Mouse (Mus musculus): ENCODE results near the gene Coq10a. TPM values are rescaled to one million over a fixed set of nuclear protein-coding genes. Genes with fewer than 3 reads are reported as not detected.

Gene Coq10a
- total RNA-seq, 1 experiment from 2014 or later, result 23.6 TPM

DNA sequence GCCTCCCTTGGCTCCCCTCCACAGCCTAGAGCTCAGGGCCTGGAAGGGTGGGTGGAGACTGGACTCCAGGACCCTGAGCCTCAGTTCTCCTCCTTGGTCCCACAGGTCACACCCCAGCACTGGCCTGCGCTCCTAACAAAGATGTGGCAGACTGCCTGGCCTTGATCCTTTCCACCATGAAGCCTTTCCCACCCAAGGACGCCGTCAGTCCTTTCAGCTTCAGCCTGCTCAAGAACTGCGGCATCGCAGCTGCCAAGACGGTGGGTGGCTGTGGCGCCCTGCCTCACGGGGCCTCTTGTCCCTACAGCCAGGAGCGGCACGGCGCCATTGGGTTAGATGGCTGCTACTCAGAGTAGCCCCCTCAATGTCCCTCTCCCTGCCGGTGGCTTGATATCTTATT is 21.6 kb upstream of the Coq10a start:
- ATAC-seq (ENCODE audit: extremely low read depth, insufficient number of reproducible peaks, low FRiP score, poor library complexity, severe bottlenecking), result no peak

DNA sequence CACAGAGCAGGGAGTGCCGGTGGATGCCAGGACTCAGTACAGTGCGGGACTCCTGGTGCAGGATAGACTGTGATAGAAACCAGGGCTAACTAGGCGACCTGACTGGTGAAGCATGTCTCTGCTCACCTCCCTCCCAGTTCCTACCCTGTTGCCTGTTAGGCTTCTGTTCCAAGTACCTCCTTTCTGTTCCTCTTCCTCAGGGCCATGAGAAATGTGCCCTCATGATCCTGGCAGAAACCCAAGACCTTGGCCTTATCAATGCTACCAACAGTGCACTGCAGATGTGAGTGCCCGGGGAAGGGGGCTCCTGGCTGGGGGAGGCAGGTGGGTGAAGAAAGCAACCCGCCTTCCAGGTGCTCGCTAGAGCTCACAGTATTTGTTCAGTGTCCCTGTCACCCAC is 20.8 kb upstream of the Coq10a start:
- ATAC-seq (ENCODE audit: extremely low read depth, insufficient number of reproducible peaks, low FRiP score, poor library complexity, severe bottlenecking), result no peak

DNA sequence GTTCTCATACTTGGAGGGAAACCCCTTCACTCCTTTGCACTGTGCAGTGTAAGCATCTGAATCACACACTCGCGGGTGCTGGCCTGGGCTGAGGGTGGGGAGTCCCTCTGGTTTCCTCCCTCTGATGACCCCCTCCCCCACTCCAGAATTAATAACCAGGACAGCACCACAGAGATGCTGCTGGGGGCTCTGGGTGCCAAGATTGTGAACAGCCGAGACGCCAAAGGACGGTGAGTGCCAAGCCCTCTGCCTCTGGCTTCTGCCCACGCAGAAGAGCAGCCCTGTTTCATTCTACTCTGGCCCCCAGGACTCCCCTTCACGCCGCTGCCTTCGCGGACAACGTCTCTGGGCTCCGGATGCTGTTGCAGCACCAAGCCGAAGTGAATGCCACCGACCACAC is 20.1 kb upstream of the Coq10a start:
- no peak for ATAC-seq (ENCODE audit: extremely low read depth, insufficient number of reproducible peaks, low FRiP score, poor library complexity, severe bottlenecking)

DNA sequence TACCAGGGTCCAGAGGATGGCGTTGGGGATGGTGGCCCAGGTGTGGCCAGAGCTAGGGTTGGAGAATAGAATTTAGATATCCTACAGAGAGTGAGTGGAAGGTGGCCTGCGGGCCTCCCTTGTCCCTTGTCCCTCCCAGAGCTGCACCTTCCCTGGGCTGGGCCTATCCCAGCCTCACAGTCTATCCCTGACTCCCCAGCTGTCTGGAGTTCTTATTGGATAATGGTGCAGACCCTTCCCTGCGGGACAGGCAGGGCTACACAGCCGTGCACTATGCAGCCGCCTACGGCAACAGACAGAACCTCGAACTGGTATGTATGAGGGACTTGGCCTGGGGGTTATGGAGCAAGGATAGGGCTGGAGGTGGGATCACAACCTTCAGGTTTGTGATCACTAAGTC is 17.1 kb upstream of the Coq10a start:
- ATAC-seq (ENCODE audit: extremely low read depth, insufficient number of reproducible peaks, low FRiP score, poor library complexity, severe bottlenecking), result no peak

DNA sequence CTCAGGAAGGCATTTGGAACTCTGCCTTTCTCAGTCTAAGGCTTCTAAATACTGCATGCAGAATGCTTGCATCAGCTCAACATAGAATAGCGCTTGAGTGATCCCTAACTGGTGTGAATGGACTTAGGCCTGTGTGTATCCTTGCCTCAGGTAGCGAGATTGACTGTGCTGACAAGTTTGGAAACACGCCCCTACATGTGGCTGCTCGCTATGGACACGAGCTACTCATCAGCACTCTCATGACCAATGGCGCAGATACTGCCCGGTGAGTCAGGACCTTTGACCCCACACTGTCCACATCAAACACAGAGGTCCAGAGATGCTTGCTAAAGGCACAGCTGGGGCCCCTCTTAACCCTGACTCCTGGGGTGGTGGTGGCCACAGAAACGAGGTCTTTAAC is 13.7 kb upstream of the Coq10a start:
- no peak for ATAC-seq (ENCODE audit: extremely low read depth, insufficient number of reproducible peaks, low FRiP score, poor library complexity, severe bottlenecking)

DNA sequence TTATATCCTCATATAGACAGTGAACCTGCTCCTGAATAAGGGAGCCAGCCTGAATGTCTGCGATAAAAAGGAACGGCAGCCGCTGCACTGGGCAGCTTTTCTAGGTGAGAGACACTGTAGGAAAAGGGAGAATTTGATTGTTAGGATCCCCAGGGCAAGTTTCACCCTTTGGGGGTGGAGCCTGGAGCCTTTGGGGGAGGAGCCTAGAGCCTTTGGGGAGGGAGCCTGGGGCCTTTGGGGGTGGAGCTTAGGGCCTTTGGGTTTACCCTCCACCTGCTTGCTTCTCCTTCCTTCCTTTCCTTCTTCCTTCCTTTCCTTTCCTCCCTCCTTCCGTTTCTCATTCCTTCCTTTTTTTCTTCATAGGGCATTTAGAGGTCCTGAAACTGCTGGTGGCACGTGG is 11.8 kb upstream of the Coq10a start:
- ATAC-seq (ENCODE audit: extremely low read depth, insufficient number of reproducible peaks, low FRiP score, poor library complexity, severe bottlenecking), result no peak

DNA sequence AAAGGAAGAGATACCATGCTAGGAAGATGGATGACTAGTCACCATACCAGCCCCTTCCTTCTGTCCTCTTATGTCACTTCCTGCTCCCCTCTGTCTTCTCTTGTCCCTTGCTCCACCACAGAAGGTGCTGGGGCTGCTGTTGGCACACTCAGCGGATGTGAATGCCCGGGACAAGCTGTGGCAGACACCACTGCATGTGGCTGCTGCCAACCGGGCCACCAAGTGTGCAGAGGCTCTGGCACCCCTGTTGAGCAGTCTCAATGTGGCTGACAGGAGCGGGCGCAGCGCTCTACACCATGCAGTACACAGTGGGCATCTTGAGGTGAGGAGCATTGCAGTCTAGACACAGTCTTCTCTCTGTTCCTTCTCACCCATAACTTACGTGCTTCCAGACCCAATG is 10.5 kb upstream of the Coq10a start:
- ATAC-seq (ENCODE audit: extremely low read depth, insufficient number of reproducible peaks, low FRiP score, poor library complexity, severe bottlenecking), result no peak

DNA sequence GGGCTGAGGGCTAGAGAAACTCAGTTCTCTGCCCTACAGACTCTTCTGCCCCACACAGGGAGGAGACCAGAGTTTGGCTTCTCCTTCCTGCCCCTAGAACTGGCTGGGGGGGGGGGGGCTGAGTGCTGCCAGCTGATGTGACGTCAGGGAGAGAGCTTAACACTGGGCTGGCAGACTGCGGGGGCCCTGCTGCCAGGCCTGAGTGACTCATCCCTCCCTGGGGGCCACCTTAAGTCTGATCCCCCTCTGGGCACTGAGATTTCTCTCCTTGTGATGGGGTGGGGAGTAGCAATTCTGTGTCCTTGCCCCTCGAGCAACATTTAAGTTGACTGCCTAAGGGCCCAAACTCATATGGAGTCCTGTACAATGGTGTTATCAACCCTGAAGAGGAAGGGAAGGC is 9.7 kb upstream of the Coq10a start:
- ATAC-seq (ENCODE audit: extremely low read depth, insufficient number of reproducible peaks, low FRiP score, poor library complexity, severe bottlenecking), result no peak

DNA sequence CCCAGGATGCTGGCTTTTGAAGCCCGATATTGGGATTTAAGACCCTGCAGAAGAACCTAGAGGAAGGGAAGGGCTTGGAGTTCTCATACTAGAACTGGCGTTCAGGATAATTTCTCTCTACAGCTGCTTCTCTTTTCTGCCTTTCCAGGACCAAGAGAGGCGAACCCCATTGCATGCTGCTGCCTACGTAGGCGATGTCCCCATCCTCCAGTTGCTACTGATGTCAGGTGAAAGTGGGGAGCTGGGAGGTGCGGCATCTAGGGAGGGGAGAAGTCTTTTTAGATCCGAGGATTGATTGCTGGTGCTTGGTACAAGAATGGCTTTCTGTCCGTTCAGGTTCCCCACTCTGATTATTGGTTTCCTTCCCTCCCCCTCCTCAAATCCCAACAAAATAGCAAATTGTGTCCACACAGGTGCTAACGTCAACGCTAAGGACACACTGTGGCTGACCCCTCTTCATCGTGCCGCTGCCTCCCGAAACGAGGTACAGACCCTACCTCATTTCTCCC is 9.2 kb upstream of the Coq10a start:
- ATAC-seq (ENCODE audit: extremely low read depth, insufficient number of reproducible peaks, low FRiP score, poor library complexity, severe bottlenecking), result no peak

DNA sequence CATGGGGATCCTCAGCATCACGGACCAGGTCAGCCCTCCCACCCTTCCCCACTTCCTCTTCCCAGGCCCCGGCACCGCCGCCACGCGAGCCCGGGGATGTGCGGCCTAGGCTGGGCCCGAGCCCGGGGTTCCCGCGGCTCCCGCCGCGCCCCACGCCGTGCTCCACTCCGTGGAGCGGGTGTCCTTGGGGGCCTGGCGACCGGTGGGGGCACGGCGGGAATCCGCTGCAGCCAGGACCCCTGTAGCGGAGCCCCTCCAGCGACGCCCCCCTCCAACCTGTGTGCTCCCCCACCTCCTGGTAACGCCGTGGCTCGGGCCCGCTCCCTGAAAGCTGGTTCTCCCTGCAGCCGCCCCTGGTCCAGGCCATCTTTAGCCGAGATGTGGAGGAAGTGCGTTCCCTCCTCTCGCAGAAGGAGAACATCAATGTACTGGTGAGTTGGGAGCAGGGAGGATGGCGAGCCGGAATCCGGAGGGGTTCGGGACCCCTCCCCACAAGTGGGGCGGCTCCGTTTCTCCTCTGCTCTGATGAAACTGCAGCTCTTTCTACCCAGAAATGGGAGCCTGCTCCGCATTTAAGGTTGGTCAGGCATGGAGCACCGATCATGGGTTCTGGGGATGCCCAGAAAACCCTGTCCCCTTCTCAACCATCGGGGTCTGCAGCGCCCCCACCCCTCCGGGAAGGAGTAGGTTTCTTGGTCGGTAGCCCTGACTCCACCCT is 8.6 kb upstream of the Coq10a start:
- peak; percentile 18 for ATAC-seq (ENCODE audit: extremely low read depth, insufficient number of reproducible peaks, low FRiP score, poor library complexity, severe bottlenecking)

DNA sequence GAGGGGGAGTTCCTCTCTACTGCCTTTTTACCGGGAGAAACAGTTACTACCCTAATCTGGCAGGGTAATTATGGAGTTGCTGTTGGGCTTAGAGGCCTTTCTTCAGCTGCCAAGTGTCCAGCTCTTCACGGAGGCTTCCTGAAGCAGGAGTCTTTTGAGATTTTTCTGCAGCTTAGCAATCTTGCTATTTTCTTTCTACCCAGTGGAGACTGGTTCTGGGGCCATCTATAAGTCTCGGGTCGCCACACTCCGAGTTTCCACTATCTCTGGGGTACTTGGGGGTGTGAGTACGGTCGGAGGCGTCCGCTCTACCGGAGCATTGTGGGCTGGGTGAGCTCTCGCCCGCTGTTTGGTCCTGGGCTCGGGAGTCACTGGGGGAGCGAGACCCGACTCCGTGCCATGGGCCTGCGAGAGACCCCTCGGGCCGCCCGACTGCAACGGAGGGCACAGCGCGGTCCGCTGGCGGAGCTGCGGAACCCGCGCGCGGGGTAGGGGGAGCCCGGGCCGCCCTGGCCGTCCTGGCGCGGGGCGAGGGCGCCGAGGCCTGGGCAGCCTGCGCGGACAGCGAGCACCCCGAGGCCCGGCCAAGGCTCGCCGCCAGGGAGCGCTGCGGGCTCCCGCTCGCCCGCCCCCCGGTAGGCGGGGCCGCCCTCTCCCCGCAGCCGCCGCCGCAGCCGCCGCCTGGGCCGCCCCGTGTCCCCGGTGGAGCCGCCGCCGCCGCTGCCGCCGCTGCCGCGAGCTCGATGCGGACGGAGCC is 7.8 kb upstream of the Coq10a start, which contains the start of gene Ankrd52:
TSS of gene Ankrd52 (plus strand) at position 661 of the 757 bp plus-strand sequence.
- ATAC-seq (ENCODE audit: extremely low read depth, insufficient number of reproducible peaks, low FRiP score, poor library complexity, severe bottlenecking), result peak; percentile 50

DNA sequence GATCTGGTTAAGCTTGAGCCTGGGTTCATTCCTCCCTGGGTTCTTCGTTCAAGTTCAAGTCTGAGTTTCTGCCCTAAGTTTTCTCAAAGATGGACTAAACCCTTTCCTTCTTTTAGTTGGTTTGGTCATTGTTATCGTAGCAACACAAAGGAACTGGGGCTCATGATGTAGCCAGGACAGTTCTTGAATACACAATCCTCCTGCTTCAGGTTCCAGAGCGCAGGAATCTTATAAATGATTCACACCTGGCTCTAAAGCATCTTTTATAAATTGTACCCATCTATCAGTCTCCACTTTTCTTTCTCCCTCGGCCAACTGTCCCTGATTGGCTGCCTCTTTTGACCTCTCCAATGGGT is 7.3 kb upstream of the Coq10a start:
- no peak for ATAC-seq (ENCODE audit: extremely low read depth, insufficient number of reproducible peaks, low FRiP score, poor library complexity, severe bottlenecking)

DNA sequence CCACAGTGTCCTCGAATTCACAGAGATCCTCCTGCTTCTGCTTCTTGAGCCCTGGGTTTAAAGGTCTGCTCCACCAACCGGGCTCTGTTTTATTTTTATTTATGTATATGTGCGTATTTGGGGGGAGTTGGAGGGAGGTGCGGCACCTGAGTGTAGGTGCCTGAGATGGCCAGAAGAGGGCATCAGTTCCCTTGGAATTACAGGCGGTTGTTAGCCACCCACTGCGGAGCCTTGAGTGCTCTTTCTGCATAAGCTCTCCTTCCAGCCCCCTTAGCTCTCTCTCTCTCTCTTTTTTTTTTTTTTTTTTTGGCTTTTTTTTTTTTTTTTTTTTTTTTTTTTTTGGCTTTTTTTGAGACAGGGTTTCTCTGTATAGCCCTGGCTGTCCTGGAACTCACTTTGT is 5.6 kb upstream of the Coq10a start:
- no peak for ATAC-seq (ENCODE audit: extremely low read depth, insufficient number of reproducible peaks, low FRiP score, poor library complexity, severe bottlenecking)

DNA sequence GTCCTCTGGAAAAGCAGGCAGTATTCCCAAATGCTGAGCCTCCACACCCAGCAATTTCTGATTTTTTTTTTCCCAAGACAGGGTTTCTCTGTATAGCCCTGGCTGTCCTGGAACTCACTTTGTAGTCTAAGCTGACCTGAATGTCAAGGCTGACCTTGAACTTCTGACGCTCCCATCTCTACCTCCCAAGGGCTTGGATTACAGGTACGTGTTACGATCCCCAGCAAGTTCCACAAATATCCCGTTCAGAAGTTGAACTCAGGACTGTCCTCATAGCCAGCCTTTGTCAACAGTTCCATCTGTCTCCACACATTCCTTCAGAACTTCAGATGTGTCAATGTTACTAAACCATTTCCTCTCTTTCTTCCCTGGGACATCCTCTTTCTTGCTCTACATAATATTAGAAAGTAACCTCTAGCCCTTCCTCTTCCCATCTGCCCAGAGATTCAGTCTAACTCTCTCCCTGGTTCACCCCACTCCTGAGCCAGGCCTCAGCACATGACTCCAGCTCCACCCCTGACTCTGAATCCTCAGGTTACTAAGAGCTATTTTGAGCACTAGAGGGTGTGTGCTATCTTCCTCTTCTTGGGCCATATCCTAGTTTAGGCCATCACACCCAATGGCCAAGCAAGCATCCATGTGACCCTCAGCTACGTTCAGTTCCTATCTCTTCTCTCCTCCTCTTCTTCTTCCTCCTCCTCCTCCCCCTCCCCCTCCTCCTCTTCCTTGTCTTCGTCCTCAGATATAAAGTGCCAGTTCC is 4.4 kb upstream of the Coq10a start:
- peak; percentile 6; the same call in 1 of the 2 replicates for ATAC-seq (ENCODE audit: extremely low read depth, insufficient number of reproducible peaks, low FRiP score, poor library complexity, severe bottlenecking)

DNA sequence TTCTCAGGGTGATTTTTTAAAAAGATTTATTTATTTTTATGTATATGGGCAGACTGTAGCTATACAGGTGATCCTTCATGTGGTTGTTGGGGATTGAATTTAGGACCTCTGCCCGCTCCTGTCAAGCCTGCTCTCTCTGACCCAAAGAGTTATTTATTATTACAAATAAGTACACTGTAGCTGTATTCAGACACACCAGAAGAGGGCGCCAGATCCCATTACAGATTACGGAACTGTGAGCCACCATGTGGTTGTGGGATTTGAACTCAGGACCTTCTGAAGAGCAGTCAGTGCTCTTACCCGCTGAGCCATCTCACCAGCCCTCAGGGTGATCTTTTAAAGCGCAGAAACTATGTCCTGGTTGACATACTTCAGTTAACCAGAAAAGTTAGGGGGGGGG is 3.3 kb upstream of the Coq10a start:
- no peak for ATAC-seq (ENCODE audit: extremely low read depth, insufficient number of reproducible peaks, low FRiP score, poor library complexity, severe bottlenecking)

DNA sequence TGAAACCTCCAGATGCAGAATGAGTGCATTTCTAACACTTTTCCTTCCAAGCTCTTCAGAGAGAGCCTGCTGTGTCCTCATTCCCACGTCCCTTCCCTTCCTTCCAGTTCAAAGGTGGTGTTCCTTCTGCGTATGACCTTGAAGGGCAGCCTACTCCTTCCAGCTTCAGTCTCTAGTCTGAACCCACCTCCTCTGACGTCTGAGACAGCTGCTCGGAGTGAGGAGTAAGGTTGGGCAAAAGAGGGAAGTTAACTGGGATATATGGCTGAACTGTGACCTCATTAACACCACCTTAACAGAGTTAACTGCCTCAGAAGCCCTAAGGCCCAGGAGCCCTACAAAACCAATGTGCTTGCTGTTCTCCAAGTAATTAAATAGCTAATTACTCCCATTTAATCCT is 1.8 kb upstream of the Coq10a start:
- ATAC-seq (ENCODE audit: extremely low read depth, insufficient number of reproducible peaks, low FRiP score, poor library complexity, severe bottlenecking), result no peak

DNA sequence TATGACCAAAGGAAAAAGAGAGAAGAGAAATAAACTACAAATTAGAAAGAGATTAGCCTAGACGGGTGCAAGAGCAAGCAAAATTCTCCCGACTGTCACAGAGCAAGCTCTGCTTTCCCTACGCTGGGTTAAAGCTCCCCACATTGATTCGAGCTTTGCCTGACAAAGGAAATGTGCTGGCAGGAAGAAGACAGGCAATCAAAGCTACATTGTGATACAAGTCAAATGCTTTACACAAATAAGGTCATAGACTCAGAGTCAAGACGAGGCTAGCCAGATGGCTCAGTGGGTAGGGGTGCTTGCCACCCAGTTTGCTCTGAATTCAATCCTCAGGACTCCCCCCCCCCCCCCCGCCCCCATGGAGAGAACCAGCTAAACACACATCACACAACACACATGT is 1.2 kb upstream of the Coq10a start:
- no peak for ATAC-seq (ENCODE audit: extremely low read depth, insufficient number of reproducible peaks, low FRiP score, poor library complexity, severe bottlenecking)

DNA sequence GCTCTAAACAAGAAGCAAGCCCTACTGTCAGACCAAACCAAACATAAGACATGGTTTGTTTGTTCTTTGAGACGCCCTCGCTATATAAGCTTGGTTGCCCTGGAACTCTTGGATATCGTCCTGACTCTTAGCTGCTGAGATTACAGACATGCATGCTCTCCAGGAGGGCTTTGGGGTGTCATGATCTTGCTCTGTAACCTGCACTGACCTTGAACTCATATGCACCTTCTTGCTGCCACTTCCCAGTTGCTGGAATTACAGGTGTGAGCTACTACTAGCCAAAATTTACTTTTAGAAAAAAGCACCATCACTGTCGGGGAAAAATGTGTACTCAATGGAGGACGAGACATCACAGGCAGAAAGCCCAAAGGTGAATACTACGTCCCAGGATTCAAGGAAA is 802 bp upstream of the Coq10a start:
- ATAC-seq (ENCODE audit: extremely low read depth, insufficient number of reproducible peaks, low FRiP score, poor library complexity, severe bottlenecking), result no peak

DNA sequence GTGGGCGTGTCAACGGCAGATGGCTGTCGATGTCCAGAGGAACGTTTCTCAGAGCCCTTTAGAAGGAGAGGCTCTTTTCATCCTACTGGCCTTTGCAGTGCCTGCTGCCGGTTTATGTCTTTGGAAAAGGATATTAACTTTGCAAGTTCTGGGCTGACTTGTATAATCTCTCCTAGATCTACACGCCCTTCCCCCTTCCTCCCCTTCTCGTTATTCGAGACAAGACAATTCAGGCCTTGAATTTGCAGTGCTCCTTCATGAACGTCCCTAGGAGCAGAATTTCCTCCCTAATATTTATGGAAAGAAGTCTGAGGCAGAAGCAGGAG is 384 bp upstream of the Coq10a start:
- ATAC-seq (ENCODE audit: extremely low read depth, insufficient number of reproducible peaks, low FRiP score, poor library complexity, severe bottlenecking), result no peak

DNA sequence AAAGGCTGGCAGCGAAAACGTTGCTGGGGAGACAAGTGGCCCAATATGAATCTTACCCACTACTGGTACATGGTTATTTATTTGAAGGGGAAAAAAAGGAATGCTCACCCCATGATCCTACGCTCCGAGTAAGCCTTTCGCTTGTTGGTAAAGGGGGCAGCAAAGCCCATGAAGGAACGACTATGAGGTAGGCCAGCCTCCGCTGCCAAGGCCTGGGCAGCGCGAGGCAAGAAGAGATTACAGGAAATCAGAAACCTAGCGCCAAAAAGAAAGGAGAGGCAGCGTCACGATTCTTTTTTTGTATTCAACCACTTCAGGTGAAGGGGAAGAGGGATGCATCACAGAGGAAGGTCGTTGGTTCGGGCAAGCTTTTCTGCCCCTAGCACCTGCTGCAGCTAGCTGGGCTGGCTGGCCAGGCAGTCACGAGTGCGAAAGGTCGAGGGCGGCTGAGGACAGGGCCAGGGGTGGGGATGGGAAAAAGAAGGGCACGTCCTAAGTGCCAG is 847 bp downstream of the Coq10a start:
- no peak for ATAC-seq (ENCODE audit: extremely low read depth, insufficient number of reproducible peaks, low FRiP score, poor library complexity, severe bottlenecking)
